Mouse (Mus musculus) MEL (cell line): ENCODE measurements at regions not wholly inside any gene's neighbourhood (a gene's known extent, or its start where the extent isn't known, plus 50 kb on each side); places are given as distances from the start of the nearest gene placed in this dataset.

Experiments used
- DNase-seq: peaks from one replicate; pipeline ENCODE4 v3.0.0; 2011; ENCODE audit warnings: low read depth, low spot score
- H3K27ac ChIP-seq: 2 replicates; pipeline ENCODE4 v1.5.1; 2012; ENCODE audit warnings: low read depth, mild to moderate bottlenecking, control low read depth, low read length, moderate library complexity; ENCODE audit not compliant: control insufficient read depth
- H3K27me3 ChIP-seq, 2 experiments: fragments of 150-350 bp in 1 of 2; sonication (generic) in 1 of 2; 2 replicates each; pipeline ENCODE4 v1.6.1; 2012; ENCODE audit warnings: low read length in 2 of 2, mild to moderate bottlenecking in 2 of 2, improper control_type of control experiment in 1 of 2, moderate library complexity in 1 of 2; ENCODE audit not compliant: insufficient read depth in 2 of 2, control insufficient read depth in 1 of 2
- H3K36me3 ChIP-seq, 2 experiments: 2 replicates each; pipeline ENCODE4 v1.6.1; 2012 to 2014; ENCODE audit warnings: low read length in 2 of 2, improper control_type of control experiment in 1 of 2, inconsistent platforms in 1 of 2, mild to moderate bottlenecking in 1 of 2; ENCODE audit not compliant: insufficient read depth in 2 of 2, control insufficient read depth in 1 of 2
- H3K4me1 ChIP-seq, 2 experiments: fragments of 150-350 bp in 1 of 2; sonication (generic) in 1 of 2; 2 replicates each; pipeline ENCODE4 v1.6.1; 2012; ENCODE audit warnings: low read length in 2 of 2, improper control_type of control experiment in 1 of 2, mild to moderate bottlenecking in 1 of 2; ENCODE audit not compliant: insufficient read depth in 2 of 2, control insufficient read depth in 1 of 2
- H3K4me3 ChIP-seq, 2 experiments: fragments of 150-350 bp in 1 of 2; sonication (generic) in 1 of 2; 2 replicates each; pipeline ENCODE4 v1.5.1; 2012; ENCODE audit warnings: low read depth in 2 of 2, low read length in 2 of 2, mild to moderate bottlenecking in 2 of 2, moderate library complexity in 2 of 2, control low read depth in 1 of 2, improper control_type of control experiment in 1 of 2; ENCODE audit not compliant: control insufficient read depth in 1 of 2, insufficient read depth in 1 of 2
- H3K79me2 ChIP-seq: 2 replicates; pipeline ENCODE4 v1.6.1; 2012; ENCODE audit warnings: mild to moderate bottlenecking, low read length, moderate library complexity; ENCODE audit not compliant: control insufficient read depth, poor library complexity, insufficient read depth
- H3K9ac ChIP-seq: 2 replicates; pipeline ENCODE4 v1.6.1; 2012; ENCODE audit warnings: low read depth, mild to moderate bottlenecking, control low read depth, low read length, moderate library complexity; ENCODE audit not compliant: control insufficient read depth, poor library complexity, severe bottlenecking
- H3K9me3 ChIP-seq: fragments of 150-350 bp; sonication (generic); replicated peaks from 2 replicates; pipeline ENCODE4 v1.6.1; 2012; ENCODE audit warnings: mild to moderate bottlenecking, low read length, improper control_type of control experiment, moderate library complexity; ENCODE audit not compliant: insufficient read depth
- BHLHE40 ChIP-seq: IDR thresholded peaks from 2 replicates; pipeline ENCODE4 v1.6.1; 2012; ENCODE audit warnings: low read depth, mild to moderate bottlenecking, inconsistent platforms, low read length, improper control_type of control experiment, borderline replicate concordance
- CHD1 ChIP-seq: IDR thresholded peaks from 2 replicates; pipeline ENCODE4 v1.6.1; 2012; ENCODE audit warnings: low read depth, mild to moderate bottlenecking, inconsistent platforms, low read length, improper control_type of control experiment
- GABPA ChIP-seq: IDR thresholded peaks from 2 replicates; pipeline ENCODE4 v1.6.1; 2012; ENCODE audit warnings: low read depth, mild to moderate bottlenecking, inconsistent platforms, low read length, improper control_type of control experiment, moderate library complexity
- HCFC1 ChIP-seq: IDR thresholded peaks from 2 replicates; pipeline ENCODE4 v1.6.1; 2012; ENCODE audit warnings: low read depth, mild to moderate bottlenecking, inconsistent platforms, low read length, improper control_type of control experiment, moderate library complexity
- JUND ChIP-seq: IDR thresholded peaks from 2 replicates; pipeline ENCODE4 v1.6.1; 2011; ENCODE audit warnings: low read depth, mild to moderate bottlenecking, improper control_type of control experiment, low read length
- KAT2A ChIP-seq: conservative IDR thresholded peaks from 2 replicates; pipeline ENCODE4 v1.6.1; 2012; ENCODE audit warnings: low read depth, low read length, improper control_type of control experiment, inconsistent platforms
- MAFK ChIP-seq: IDR thresholded peaks from 2 replicates; pipeline ENCODE4 v1.6.1; 2011; ENCODE audit warnings: low read depth, mild to moderate bottlenecking, low read length, improper control_type of control experiment, borderline replicate concordance
- MAX ChIP-seq: IDR thresholded peaks from 2 replicates; pipeline ENCODE4 v1.6.1; 2011; ENCODE audit warnings: low read length, improper control_type of control experiment
- MAZ ChIP-seq: IDR thresholded peaks from 2 replicates; pipeline ENCODE4 v1.6.1; 2012; ENCODE audit warnings: low read depth, mild to moderate bottlenecking, inconsistent platforms, low read length, improper control_type of control experiment
- MXI1 ChIP-seq: IDR thresholded peaks from 2 replicates; pipeline ENCODE4 v1.6.1; 2011; ENCODE audit warnings: mild to moderate bottlenecking, low read depth, low read length, improper control_type of control experiment
- POLR2AphosphoS5 ChIP-seq: IDR thresholded peaks from 2 replicates; pipeline ENCODE4 v1.6.1; 2012; ENCODE audit warnings: low read depth, borderline replicate concordance, mild to moderate bottlenecking, inconsistent platforms, low read length, moderate library complexity, mixed read lengths
- RAD21 ChIP-seq: IDR thresholded peaks from 2 replicates; pipeline ENCODE4 v1.6.1; 2011; ENCODE audit warnings: mild to moderate bottlenecking, low read depth, low read length, improper control_type of control experiment
- SIN3A ChIP-seq: IDR thresholded peaks from 2 replicates; pipeline ENCODE4 v1.6.1; 2012; ENCODE audit warnings: low read length, improper control_type of control experiment, inconsistent platforms
- TBP ChIP-seq: IDR thresholded peaks from 2 replicates; pipeline ENCODE4 v1.8.0; 2011; ENCODE audit warnings: low read depth, low read length, improper control_type of control experiment
- UBTF ChIP-seq: IDR thresholded peaks from 2 replicates; pipeline ENCODE4 v1.6.1; 2012; ENCODE audit warnings: low read depth, mild to moderate bottlenecking, inconsistent platforms, low read length, improper control_type of control experiment, moderate library complexity, borderline replicate concordance; ENCODE audit not compliant: insufficient read depth
- USF1 ChIP-seq: IDR thresholded peaks from 2 replicates; pipeline ENCODE4 v1.6.1; 2014; ENCODE audit warnings: low read depth, mild to moderate bottlenecking, inconsistent platforms, low read length, improper control_type of control experiment, moderate library complexity
- ZMIZ1 ChIP-seq: IDR thresholded peaks from 2 replicates; pipeline ENCODE4 v1.6.1; 2012; ENCODE audit warnings: low read depth, mild to moderate bottlenecking, inconsistent platforms, low read length, improper control_type of control experiment, moderate library complexity

DNA sequence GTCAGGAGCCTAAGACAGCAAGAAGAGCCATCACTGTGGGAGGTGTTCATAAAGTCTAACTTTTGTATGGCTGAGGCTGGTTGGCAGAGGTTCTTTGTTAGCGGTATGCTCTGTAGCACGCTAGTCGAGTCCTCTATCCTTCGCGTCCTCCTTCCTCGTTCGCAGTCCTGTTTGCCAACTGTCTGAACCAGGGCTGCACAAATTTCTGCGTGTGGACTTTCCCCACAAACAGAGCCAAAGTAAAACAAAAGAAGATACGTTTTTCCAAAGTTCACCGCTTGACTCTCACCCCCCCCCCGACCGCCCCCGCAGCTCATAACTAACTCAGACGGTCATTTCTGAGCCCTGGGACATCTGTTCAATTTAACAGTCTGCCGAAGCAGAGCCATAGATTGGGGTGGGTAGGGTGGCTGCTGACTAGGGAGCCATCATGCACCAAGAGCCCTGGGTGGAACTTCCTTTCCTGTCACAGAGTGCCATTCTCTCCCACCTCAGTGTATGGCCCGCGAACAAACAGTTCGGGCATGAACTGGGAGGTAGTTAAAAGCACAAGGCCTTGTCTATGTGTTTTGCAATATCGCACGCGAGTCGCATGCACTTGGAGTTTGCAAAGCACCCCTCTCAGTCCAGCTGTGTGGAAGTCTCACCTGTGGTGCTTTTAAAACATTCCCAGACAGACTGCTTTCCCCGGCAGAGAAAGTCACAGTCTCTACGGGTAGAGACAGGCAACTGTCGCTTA is 63.0 kb upstream of the Map3k1 start:
- Histone ChIP-seq H3K9ac (no peak overlapping the region), H3K4me3 (no peak overlapping the region), H3K27me3 (no peaks in the 10 kb centered on the region; a peak in 1 of 4 replicates), H3K79me2 (no peaks in the 10 kb centered on the region), H3K9me3 (no peaks in the 10 kb centered on the region), H3K27ac (no peak overlapping the region), H3K36me3 (no peaks in the 10 kb centered on the region), H3K4me1 (no peaks in the 10 kb centered on the region)
- no peak for TF ChIP-seq UBTF
- no peak for TF ChIP-seq MAZ
- TF ChIP-seq KAT2A = no peak
- TF ChIP-seq MXI1 = no peak
- no peak for DNase-seq

DNA sequence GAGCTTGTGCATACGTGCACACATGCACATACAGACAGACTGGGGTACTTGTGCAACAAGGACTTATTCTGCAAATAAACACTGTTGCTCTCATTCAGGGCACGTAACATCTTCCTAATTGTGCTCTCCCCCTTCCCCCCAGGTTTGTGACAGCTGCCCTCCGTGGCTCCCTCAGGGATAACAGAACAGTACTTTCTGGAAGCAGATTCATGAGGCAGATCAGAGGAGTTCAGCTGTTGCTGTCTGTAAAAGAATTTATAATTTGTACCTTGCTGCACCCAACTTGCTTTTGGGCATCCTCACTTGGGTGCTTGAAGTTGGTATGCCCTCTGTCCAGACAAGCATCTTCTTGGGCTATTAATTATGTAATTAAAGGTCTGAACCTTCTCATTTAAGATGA is 65.5 kb upstream of the Map3k1 start:
- Histone ChIP-seq H3K79me2 (no peaks in the 10 kb centered on the region), H3K27ac (no peak overlapping the region), H3K4me3 (no peak overlapping the region), H3K9me3 (no peaks in the 10 kb centered on the region), H3K27me3 (peaks cover 0 to 3% of the 10 kb centered on the region in 2 experiments; a peak in 2 of 4 replicates), H3K36me3 (no peaks in the 10 kb centered on the region), H3K4me1 (no peaks in the 10 kb centered on the region), H3K9ac (no peak overlapping the region)
- no peak for DNase-seq
- no peak for TF ChIP-seq JUND
- no peak for TF ChIP-seq MAX
- TF ChIP-seq MXI1 = no peak
- no peak for TF ChIP-seq HCFC1
- TF ChIP-seq MAFK = no peak
- no peak for TF ChIP-seq GABPA
- no peak for TF ChIP-seq CHD1
- no peak for TF ChIP-seq UBTF
- no peak for TF ChIP-seq POLR2AphosphoS5
- TF ChIP-seq SIN3A = no peak
- TF ChIP-seq RAD21 = no peak
- TF ChIP-seq MAZ = no peak
- TF ChIP-seq BHLHE40 = no peak
- no peak for TF ChIP-seq ZMIZ1
- no peak for TF ChIP-seq TBP
- no peak for TF ChIP-seq USF1
